Mouse (Mus musculus): ENCODE measurements around the gene Slc40a1. TPM values are rescaled to one million over a fixed set of nuclear protein-coding genes. Genes with fewer than 3 reads are reported as not detected.

Gene Slc40a1
- polyA plus RNA-seq, 1 experiment from 2014 or later: 26.5 TPM

DNA sequence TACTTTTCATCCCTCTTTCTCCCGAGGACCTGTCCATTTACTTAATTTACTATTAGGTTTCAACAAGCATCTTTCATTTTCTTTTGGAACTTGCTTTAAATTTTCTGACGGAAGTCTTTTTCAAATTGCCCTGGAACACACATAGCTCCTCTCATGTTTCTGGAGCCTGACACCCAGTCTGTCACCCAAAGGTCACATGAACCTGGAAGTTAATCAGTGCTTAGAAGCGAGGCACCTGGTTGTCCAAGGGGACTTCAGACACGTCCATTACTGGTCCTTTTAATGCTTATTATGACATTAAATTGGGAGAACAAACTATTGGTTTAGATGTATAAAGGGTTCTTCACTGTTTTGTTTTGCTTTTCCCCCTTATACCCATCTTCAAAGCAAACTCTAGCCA, 3.0 kb downstream of the Slc40a1 start:
- 75% methylated on average over 4 of the region's 4 CpGs for WGBS
- Histone ChIP-seq H3K4me1 (replicated peaks; ENCODE audit: control insufficient read depth, insufficient read depth, low read length) (peaks cover 6% of the 10 kb centered on the region; the same call in 1 of the 2 replicates), H3K36me3 (ENCODE audit: control insufficient read depth, insufficient read depth) (no peaks in the 10 kb centered on the region), H3K9ac (replicated peaks; ENCODE audit: low read depth, low read length) (no peak overlapping the region), H3K4me2 (ENCODE audit: low read length) (no peak overlapping the region), H3K4me3 (replicated peaks; ENCODE audit: low read length) (no peak overlapping the region), H3K27ac (ENCODE audit: low read length) (no peak overlapping the region), H3K27me3 (replicated peaks; ENCODE audit: control insufficient read depth, insufficient read depth, low read length) (peaks cover 12% of the 10 kb centered on the region; the same call in 1 of the 2 replicates), H3K9me3 (ENCODE audit: control insufficient read depth, low read length) (no peaks in the 10 kb centered on the region)
- ATAC-seq: no peak

DNA sequence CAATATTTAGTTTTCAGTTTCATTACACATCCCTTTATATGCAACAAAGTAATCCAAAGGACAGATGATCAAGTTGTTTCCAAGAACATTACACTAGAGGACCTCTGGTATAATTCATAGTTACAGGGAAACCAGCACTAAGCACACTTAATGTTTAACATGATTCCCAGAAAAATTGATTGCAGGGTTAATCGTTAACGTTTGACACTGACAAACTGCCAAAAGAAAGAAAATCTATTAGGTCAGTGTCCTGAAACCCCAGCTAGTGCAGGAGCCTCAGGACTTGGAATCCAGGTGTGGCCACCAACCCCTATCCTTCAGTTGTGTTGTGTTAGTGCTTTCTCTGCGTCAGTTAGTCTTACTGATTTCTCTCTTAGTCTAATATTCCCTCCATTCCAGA, 5.6 kb downstream of the Slc40a1 start:
- Histone ChIP-seq H3K36me3 (ENCODE audit: control insufficient read depth, insufficient read depth) (no peaks in the 10 kb centered on the region), H3K27me3 (replicated peaks; ENCODE audit: control insufficient read depth, insufficient read depth, low read length) (0 out of 2 replicates have a peak, but pooled peaks cover 4% of the 10 kb centered on the region), H3K9ac (replicated peaks; ENCODE audit: low read depth, low read length) (no peak overlapping the region), H3K4me3 (replicated peaks; ENCODE audit: low read length) (no peak overlapping the region), H3K4me1 (replicated peaks; ENCODE audit: control insufficient read depth, insufficient read depth, low read length) (peaks cover 3% of the 10 kb centered on the region; the same call in 1 of the 2 replicates), H3K27ac (ENCODE audit: low read length) (no peak overlapping the region), H3K9me3 (ENCODE audit: control insufficient read depth, low read length) (no peaks in the 10 kb centered on the region), H3K4me2 (ENCODE audit: low read length) (no peak overlapping the region)
- WGBS: 94% methylated on average over 3 of the region's 3 CpGs
- ATAC-seq: no peak

DNA sequence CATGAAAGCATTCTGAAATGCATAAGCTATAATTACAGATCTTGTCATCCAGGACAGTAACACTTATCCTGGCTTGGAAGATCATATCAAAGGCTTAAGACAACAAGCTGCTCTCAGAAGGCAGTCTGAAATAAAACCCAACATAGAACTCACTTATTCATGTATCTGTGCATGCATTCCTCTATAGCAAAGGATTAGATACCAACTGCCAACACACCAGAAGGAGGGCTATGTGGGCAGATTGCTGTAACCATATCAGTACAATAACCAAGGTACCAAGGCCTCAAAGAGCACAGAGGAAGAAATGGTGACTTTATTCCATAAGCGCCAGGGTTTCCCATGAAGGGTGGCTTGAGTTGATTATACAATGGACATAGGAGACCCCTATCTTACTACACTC, 6.6 kb downstream of the Slc40a1 start:
- H3K27ac ChIP-seq (ENCODE audit: low read length): no peak overlapping the region
- ATAC-seq: no peak
- H3K4me2 ChIP-seq (ENCODE audit: low read length): no peak overlapping the region
- H3K36me3 ChIP-seq (ENCODE audit: control insufficient read depth, insufficient read depth): no peaks in the 10 kb centered on the region
- 0 out of 2 replicates have a peak, but pooled peaks cover 4% of the 10 kb centered on the region for H3K27me3 ChIP-seq (replicated peaks; ENCODE audit: control insufficient read depth, insufficient read depth, low read length)
- no peak overlapping the region for H3K4me3 ChIP-seq (replicated peaks; ENCODE audit: low read length)
- WGBS: 93% methylated on average over 1 of the region's 1 CpGs
- H3K4me1 ChIP-seq (replicated peaks; ENCODE audit: control insufficient read depth, insufficient read depth, low read length): no peaks in the 10 kb centered on the region
- no peak overlapping the region for H3K9ac ChIP-seq (replicated peaks; ENCODE audit: low read depth, low read length)
- no peaks in the 10 kb centered on the region for H3K9me3 ChIP-seq (ENCODE audit: control insufficient read depth, low read length)

DNA sequence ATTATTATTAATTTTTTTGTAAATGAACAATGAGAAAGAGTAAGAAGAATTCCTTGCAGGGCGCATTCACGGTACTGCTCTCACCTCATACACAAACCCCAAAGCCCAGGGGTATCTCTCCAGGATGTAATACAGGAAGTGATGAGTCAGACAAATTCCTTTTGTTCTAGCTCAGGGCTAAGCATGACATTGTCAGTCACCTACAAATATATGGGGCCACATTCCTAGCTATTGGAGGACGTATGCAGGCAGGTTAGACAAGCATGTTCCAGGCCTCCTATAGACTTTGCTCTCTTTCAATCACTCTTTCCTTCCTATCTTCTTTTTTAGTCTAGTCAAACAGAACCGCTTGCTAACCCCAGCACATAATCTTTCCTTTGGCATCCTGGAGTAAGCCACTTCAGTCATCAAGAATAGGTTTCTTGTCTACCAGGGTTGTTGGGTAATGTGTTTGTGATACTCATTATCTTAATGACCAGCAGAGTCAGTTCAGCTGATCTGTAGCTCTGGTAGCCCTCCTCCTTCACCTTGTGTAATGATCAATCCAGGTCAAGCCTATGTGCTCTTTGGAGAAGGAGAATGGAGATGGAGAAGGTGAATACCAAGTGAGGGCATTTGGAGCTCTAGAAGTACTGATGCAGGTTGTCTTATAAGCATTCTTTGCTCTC, 9.1 kb downstream of the Slc40a1 start:
- WGBS: 87% methylated on average over 4 of the region's 4 CpGs
- H3K4me3 ChIP-seq (replicated peaks; ENCODE audit: low read length): no peak overlapping the region
- no peak for ATAC-seq

DNA sequence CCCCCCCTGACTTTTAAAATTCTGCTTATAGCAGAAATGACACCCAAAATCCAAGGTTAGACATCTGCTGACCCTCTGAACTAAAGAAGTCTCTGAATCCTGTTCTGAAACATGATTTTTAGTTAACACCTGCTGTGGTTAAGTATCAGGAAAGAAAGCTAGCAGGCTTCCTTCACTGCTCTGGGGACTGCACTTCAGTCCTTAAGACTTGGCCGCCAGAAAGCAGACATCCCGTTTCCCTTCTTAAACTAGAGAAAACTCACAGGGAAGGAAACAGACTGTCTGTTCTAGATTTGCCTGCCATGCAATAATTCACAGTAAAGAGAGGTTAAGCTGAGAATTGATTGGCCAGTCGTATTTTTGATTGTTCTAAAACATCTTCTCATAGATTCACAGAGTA, 10.1 kb downstream of the Slc40a1 start:
- H3K4me2 ChIP-seq (ENCODE audit: low read length): no peak overlapping the region
- WGBS: 77% methylated on average over 3 of the region's 3 CpGs

More for the DNA sequence above, 9.1 kb downstream of the Slc40a1 start:
- Histone ChIP-seq H3K9ac (replicated peaks; ENCODE audit: low read depth, low read length) (no peak overlapping the region), H3K4me1 (replicated peaks; ENCODE audit: control insufficient read depth, insufficient read depth, low read length) (no peaks in the 10 kb centered on the region), H3K9me3 (ENCODE audit: control insufficient read depth, low read length) (no peaks in the 10 kb centered on the region), H3K36me3 (ENCODE audit: control insufficient read depth, insufficient read depth) (no peaks in the 10 kb centered on the region), H3K27me3 (replicated peaks; ENCODE audit: control insufficient read depth, insufficient read depth, low read length) (no peaks in the 10 kb centered on the region), H3K27ac (ENCODE audit: low read length) (no peak overlapping the region), H3K4me2 (ENCODE audit: low read length) (no peak overlapping the region)

DNA sequence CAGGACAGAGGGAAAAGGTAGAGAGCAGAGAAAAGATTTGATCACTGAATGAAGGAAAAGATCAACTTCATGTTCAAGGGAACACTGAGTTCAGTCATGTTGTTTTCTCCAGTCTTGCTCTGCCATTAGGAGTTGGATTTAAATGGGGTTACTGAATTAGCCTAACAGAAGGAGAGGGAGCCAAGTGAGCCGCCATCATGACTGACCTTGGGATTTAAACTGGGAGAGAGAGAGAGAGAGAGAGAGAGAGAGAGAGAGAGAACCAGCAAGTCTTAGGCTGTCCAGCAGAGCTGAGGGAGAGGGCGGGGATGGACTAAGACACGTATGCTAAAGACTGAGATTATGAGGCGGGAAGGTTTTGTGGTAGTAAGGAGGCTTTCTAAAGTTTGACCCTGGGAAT, 12.1 kb downstream of the Slc40a1 start:
- Histone ChIP-seq H3K4me2 (ENCODE audit: low read length) (no peak overlapping the region), H3K27me3 (replicated peaks; ENCODE audit: control insufficient read depth, insufficient read depth, low read length) (no peaks in the 10 kb centered on the region), H3K9ac (replicated peaks; ENCODE audit: low read depth, low read length) (no peak overlapping the region), H3K27ac (ENCODE audit: low read length) (no peak overlapping the region), H3K4me3 (replicated peaks; ENCODE audit: low read length) (no peak overlapping the region), H3K36me3 (ENCODE audit: control insufficient read depth, insufficient read depth) (no peaks in the 10 kb centered on the region), H3K4me1 (replicated peaks; ENCODE audit: control insufficient read depth, insufficient read depth, low read length) (no peaks in the 10 kb centered on the region), H3K9me3 (ENCODE audit: control insufficient read depth, low read length) (no peaks in the 10 kb centered on the region)
- 85% methylated on average over 4 of the region's 4 CpGs for WGBS
- ATAC-seq: no peak

More for the DNA sequence above, 10.1 kb downstream of the Slc40a1 start:
- Histone ChIP-seq H3K9me3 (ENCODE audit: control insufficient read depth, low read length) (no peaks in the 10 kb centered on the region), H3K4me3 (replicated peaks; ENCODE audit: low read length) (no peak overlapping the region), H3K27ac (ENCODE audit: low read length) (no peak overlapping the region), H3K9ac (replicated peaks; ENCODE audit: low read depth, low read length) (no peak overlapping the region), H3K36me3 (ENCODE audit: control insufficient read depth, insufficient read depth) (no peaks in the 10 kb centered on the region), H3K27me3 (replicated peaks; ENCODE audit: control insufficient read depth, insufficient read depth, low read length) (no peaks in the 10 kb centered on the region), H3K4me1 (replicated peaks; ENCODE audit: control insufficient read depth, insufficient read depth, low read length) (no peaks in the 10 kb centered on the region)
- ATAC-seq: no peak

DNA sequence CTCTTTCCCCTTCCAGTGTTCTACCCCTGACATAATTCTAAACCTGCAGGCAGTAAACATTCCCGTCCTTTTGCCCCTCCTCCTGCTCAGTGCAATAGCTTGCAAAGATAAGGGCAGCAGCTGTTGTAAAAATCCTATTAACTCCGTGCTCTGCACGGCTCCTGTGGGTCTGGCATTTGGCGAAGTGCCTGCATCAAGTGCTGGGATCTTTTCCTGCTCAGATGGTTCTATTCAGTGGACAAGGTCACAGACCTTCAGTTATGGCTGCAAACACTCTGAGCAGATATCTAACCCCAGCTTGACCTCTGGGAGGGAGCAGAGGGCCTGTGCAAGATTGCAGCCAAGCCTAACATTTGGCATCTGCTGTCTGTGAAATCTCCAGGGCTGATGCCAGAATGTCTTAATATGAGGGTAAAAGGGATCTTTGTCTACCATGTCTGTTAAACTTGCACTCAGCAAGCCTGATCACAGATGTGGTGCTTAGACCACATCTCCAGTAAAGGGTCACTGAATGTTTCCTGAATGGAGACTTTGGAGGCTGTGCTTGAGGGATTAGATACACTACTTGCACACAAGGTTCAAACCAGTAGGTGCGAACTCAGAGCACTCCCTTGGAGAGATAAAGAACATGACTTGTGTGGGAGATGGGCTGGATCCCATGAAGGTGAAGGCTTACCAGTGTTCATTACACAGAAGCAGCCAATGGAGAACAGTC, 21.1 kb downstream of the Slc40a1 start:
- H3K4me2 ChIP-seq (ENCODE audit: low read length): no peak overlapping the region
- peak; percentile 45; the same call in 1 of the 2 replicates for ATAC-seq
- no peak overlapping the region for H3K9ac ChIP-seq (replicated peaks; ENCODE audit: low read depth, low read length)
- no peaks in the 10 kb centered on the region for H3K36me3 ChIP-seq (ENCODE audit: control insufficient read depth, insufficient read depth)
- H3K4me3 ChIP-seq (replicated peaks; ENCODE audit: low read length): no peak overlapping the region
- no peaks in the 10 kb centered on the region for H3K9me3 ChIP-seq (ENCODE audit: control insufficient read depth, low read length)
- no peaks in the 10 kb centered on the region for H3K27me3 ChIP-seq (replicated peaks; ENCODE audit: control insufficient read depth, insufficient read depth, low read length)
- no peak overlapping the region for H3K27ac ChIP-seq (ENCODE audit: low read length)
- peaks cover 4% of the 10 kb centered on the region; the same call in 1 of the 2 replicates for H3K4me1 ChIP-seq (replicated peaks; ENCODE audit: control insufficient read depth, insufficient read depth, low read length)
- 24% methylated on average over 5 of the region's 5 CpGs for WGBS

DNA sequence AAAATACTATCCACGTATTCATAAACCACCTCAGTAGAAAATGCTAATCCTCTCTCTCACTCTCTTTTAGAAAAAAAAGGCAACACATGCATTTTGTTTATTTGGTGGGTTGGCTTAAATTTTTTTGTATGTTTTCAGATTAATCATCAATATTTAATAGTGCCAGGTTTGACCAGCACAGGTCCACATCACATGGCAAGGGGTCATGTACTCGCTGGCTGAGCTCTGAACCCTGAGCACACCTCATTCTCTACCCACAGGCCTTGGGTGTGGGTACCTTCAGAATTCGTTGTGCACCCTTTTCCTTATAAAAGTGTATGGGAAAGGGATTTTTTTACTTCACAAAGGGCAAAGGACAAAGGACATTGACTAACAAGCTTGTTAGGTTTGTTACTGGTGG, 22.2 kb downstream of the Slc40a1 start:
- no peaks in the 10 kb centered on the region for H3K36me3 ChIP-seq (ENCODE audit: control insufficient read depth, insufficient read depth)
- H3K4me2 ChIP-seq (ENCODE audit: low read length): no peak overlapping the region
- no peak for ATAC-seq
- H3K4me3 ChIP-seq (replicated peaks; ENCODE audit: low read length): no peak overlapping the region
- 84% methylated on average over 3 of the region's 3 CpGs for WGBS
- no peak overlapping the region for H3K9ac ChIP-seq (replicated peaks; ENCODE audit: low read depth, low read length)
- H3K27me3 ChIP-seq (replicated peaks; ENCODE audit: control insufficient read depth, insufficient read depth, low read length): no peaks in the 10 kb centered on the region
- H3K4me1 ChIP-seq (replicated peaks; ENCODE audit: control insufficient read depth, insufficient read depth, low read length): peaks cover 4% of the 10 kb centered on the region; the same call in 1 of the 2 replicates
- no peak overlapping the region for H3K27ac ChIP-seq (ENCODE audit: low read length)
- no peaks in the 10 kb centered on the region for H3K9me3 ChIP-seq (ENCODE audit: control insufficient read depth, low read length)

DNA sequence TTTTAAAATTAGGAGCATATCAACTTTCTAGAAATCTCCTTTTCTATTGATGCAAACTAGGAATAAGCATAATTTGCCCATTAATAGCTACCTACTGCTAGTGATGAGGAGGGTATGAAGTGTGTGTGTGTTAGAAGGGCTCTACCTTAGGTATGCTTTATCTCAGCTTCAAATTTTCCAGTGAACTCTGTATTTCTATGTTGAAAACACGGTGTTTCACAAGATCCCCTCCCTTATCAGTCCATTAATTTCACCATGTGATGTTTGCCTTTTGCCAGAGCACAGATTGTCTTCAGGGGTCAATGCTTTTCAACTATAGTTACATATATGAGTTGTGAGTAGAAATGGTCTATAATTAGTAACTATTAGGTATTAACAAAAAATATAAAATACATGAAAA, 28.3 kb downstream of the Slc40a1 start:
- Histone ChIP-seq H3K9me3 (ENCODE audit: control insufficient read depth, low read length) (no peaks in the 10 kb centered on the region), H3K27ac (ENCODE audit: low read length) (no peak overlapping the region), H3K4me2 (ENCODE audit: low read length) (no peak overlapping the region), H3K27me3 (replicated peaks; ENCODE audit: control insufficient read depth, insufficient read depth, low read length) (no peaks in the 10 kb centered on the region), H3K9ac (replicated peaks; ENCODE audit: low read depth, low read length) (no peak overlapping the region), H3K4me3 (replicated peaks; ENCODE audit: low read length) (no peak overlapping the region), H3K36me3 (ENCODE audit: control insufficient read depth, insufficient read depth) (no peaks in the 10 kb centered on the region), H3K4me1 (replicated peaks; ENCODE audit: control insufficient read depth, insufficient read depth, low read length) (no peaks in the 10 kb centered on the region)
- ATAC-seq: no peak
- 58% methylated on average over 1 of the region's 1 CpGs for WGBS

All from forebrain, embryonic 16.5 days (tissue).